Mouse (Mus musculus) urinary bladder, postnatal 36 days (tissue): Measurements from ENCODE around the gene Gucd1.
A peak's percentile ranks its signal among the peaks of the same experiment; 100 is the strongest.
"Not testable (repeated sequence)": the region's sequence is repeated elsewhere in the genome, so short reads cannot be mapped to it uniquely, and the experiment has no call there.

Experiments
- DNase-seq, 2 experiments: peaks; one replicate each; pipeline ENCODE4 v3.0.0; 2022; ENCODE audit warnings: low spot score in 2 of 2, mixed read lengths in 1 of 2

The Gucd1 gene

DNA sequence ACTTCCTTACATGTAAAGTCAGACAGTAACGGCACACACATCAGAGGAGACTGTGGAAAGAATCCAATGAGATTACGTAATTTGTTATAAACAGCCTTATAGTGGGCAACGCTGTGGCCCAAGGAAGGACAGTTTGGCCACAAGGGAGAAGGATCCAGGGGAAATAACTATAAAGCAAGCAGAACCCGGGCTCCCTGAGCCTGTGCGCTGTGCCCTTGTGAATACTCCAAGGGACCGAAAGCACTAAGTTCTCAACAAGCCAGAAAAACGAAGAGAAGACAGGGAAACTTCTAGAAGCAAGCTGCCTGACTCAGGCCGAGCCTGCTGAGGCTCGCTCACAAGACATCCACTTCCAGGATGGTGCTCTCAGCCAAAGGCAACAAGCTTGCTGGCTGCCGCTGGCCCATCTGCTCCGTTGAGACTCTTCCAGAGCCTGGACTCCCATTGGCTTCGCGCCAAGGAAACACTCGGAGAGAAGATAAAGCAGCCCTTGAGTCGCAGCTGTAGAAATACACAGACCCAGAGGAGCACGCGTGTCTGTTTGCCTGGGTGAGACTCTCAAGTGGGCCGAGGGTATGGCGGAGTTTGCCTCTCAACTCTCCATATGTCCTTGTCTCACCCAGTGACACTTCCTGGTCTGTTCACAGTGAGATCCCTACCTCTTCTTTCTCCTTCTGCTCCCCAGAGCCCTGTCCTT, 144.0 kb downstream of the Gucd1 start:
- DNase-seq: peak; percentile 12 to 31

GRCm38 (mm10) chr10:75365231-75365633, 152.5 kb downstream of the Gucd1 start:
- DNase-seq: no peak

DNA sequence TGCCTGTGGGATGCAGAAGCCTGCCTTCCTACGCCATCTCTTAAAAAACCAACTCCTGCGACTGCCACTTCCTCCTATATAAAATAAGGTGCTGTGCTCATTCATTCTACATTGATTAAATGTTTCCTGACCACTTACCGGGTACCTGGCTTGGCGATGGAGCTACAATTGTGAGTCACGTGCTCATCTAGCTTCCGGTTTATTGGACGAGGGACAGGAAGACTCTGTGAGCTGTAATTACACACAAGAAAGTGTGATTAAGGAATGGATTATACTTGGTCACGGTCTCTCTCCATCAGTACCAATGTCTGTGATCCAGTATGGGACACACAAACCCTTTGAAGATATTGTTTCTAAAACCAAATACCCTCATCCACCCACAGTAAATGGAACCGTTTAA, 153.0 kb downstream of the Gucd1 start:
- DNase-seq: no peak

DNA sequence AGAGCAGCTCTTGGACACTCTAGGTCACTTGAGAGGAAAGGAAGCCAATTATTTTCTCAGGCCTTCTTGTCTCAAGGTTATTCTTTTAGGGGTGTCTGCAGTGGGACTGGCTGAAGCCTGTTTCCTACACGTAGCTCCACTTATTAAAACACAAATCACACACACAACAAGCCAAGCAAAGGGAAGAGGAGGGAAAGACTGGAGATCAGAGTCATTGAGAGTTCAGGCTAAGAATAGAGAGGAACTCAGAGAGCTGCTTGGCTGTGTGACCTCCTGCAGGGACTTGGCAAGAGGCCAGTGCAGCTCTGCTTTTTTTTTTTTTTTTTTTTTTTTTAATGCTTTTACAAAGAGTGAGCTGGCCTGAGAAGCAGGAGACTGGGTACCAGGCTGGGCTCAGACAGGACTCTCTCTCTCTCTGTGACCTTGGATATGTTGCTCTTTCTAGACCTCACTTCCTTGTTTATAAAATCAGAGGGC, 153.5 kb downstream of the Gucd1 start:
- DNase-seq: not testable (repeated sequence)

DNA sequence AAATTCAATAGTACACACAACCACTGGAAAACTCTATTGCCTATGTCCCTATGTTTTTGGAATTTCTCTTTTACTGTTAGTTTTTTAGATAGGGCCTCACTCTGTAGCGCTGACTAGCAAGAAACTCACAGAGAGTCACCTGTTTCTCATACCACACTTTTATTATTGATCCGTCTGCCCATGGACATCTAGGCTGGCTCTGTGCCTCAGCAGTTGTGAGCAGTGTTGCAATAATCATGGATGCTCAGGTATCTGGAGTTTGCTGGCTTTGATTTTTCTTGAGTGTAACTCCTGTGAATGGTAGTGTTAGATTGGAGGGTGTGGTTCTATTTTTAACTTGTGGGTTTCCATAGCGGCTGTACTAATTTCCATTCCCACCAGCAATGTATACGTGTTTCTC, 162.4 kb downstream of the Gucd1 start:
- no peak for DNase-seq

DNA sequence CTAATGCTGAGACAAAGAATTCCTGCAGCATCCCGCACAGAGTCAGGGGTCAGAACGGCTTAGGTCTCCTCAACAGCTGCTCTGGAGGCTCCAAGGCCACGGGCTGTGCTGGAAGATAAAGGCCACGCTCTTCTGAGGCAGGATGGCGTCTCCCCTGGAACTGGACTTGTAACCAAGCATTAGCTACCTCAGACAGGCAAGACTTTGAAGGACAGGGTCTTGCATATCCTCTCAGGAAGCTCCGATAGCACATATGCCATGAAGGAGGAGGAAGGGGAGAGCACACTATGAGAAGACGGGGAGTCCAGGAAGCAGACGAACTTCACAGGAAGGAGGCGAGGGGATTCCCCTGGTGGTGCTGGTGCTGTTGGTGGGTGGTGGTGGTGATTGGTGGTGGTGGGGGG, 163.9 kb downstream of the Gucd1 start:
- DNase-seq: not testable (repeated sequence)

DNA sequence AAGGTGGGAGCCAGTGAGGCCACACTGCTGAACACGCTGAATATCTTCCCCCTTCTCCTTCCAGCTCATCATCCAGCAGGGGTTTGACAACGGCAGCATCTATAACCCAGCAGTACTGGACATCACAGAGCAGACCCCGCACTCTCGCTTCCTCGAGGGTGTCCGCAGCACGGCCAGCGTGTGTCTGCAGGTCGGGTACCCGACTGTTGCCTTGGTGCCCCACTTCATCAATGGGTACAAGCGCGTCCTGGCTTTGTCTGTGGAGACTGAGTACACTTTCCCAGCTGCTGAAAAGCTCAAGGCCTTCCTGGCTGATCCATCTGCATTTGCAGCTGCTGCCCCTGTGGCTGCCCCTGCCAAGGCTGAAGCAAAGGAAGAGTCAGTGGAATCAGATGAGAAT, 165.2 kb downstream of the Gucd1 start:
- DNase-seq: no peak

- DNase-seq: no peak
Measured at GRCm38 (mm10) chr10:75350564-75350963, 167.2 kb downstream of the Gucd1 start.

GRCm38 (mm10) chr10:75345265-75345664, 172.5 kb downstream of the Gucd1 start:
- no peak for DNase-seq

DNA sequence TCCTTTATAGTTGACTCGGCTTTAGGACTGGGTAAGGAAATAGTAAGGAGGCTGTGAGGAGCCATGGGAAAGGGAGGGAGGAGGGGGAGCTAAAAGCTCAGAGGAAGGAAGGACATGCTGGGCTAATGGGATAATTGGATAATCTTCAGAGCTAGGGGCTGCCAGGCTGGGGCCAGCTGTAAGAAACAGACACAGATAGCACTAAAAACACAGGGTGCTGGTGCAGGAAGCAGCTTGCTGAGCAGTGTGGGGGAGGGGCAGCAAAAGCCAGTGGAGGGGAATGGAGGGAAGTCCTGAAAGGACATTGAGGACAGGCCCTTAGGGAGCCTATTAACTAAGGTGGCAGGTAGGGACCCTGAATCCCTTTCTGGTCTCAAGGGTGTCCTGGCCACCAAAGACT, 173.2 kb downstream of the Gucd1 start:
- not testable (repeated sequence) for DNase-seq

- no peak for DNase-seq
Measured at GRCm38 (mm10) chr10:75341936-75342335, 175.8 kb downstream of the Gucd1 start.

DNA sequence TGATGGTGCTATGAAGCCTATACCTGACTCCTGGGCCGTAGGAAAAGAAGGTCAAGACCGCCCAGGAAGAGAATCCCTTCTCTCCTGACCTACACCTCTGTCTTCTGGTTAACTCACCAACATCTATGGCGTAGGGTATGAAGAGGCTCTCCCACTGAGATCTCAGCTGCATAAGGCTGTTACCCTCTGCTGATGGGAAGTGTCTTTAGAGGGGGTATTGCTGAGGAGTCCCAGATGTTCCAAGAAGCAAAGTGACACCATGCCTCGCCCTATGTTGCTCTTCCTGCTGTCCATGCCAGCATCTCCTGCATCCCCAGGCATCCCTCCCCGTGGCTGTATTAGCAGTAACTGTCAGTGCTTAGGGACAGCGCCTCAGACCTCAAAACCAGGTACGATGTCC, 178.4 kb downstream of the Gucd1 start:
- DNase-seq: no peak

DNA sequence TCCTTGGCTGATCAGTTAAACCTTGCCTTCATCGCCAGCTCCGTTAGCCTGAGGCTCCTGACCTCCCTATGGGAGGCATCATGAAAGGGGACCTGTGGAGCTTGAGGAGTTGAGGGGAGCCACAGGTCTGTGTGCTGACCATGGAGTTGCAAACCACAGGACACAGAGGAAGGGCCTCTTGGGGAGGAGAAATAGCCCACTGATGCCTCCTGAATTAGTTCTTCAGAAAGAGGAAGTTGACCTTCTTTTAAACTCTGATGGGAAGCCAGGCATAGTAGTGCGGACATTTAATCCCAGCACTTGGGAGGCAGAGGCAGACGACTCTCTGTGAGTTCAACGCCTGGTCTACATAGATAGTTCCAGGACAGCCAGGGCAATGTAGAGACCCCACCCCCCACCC, 178.9 kb downstream of the Gucd1 start:
- DNase-seq: no peak

GRCm38 (mm10) chr10:75337231-75337630, 180.5 kb downstream of the Gucd1 start:
- no peak for DNase-seq

DNA sequence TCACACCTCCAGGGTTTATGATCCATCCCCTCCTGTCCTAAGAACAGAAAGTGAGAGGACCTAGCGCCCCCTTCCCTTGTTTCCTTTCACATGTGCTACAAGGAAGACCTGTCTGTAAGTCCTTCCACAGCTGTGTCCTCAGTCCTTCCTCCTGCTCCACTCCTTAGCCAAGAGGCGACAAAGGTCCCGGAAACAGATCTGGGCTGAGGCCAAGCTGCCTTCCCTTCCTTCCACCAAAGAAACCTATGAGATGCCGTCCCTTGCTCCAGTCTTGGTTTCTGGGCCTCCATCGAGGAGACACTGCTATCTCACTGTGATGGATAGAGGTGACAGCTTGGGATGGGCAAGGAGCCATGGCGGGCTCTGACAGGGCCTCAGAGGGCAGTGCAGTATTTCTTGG, 182.7 kb downstream of the Gucd1 start:
- no peak for DNase-seq

DNA sequence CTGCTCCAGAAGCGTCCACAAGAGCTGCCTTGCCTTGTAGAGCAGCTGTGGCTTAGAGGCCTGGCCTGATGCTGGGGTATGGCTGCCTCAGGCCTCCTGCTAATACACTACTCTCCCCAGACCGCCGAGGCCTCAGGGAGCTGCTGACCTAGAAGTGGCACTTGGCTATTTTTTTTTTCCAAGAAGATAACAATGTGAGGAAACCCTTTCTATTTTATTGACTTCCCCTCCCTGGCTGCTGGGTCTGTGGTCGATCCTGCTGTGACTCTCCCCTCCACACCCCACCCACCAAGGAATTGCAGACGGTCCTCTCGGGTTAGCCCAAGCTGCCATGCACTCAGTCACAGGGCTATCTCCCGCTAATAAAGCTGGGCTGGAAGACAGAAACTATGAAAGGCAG, 183.6 kb downstream of the Gucd1 start:
- no peak for DNase-seq

DNA sequence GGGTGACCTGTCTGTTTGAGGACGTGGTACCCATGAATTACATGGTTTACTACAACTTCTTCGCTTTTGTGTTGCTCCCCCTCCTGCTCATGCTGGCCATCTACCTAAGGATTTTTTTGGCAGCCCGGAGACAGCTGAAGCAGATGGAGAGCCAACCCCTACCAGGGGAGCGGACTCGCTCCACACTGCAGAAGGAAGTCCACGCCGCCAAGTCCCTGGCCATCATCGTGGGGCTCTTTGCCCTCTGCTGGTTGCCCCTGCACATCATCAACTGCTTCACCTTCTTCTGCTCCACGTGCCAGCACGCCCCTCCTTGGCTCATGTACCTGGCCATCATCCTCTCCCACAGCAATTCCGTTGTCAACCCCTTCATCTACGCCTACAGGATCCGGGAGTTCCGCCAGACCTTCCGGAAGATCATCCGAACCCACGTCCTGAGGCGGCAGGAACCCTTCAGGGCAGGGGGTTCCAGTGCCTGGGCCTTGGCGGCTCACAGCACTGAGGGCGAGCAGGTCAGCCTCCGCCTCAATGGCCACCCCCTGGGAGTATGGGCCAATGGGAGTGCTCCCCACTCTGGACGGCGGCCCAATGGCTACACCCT, 184.5 kb downstream of the Gucd1 start:
- DNase-seq: no peak

- no peak for DNase-seq
Measured at GRCm38 (mm10) chr10:75332268-75332667, 185.5 kb downstream of the Gucd1 start.

GRCm38 (mm10) chr10:75328201-75328704, 189.5 kb downstream of the Gucd1 start:
- DNase-seq: no peak

- DNase-seq: no peak
Measured at GRCm38 (mm10) chr10:75327081-75327480, 190.7 kb downstream of the Gucd1 start.

DNA sequence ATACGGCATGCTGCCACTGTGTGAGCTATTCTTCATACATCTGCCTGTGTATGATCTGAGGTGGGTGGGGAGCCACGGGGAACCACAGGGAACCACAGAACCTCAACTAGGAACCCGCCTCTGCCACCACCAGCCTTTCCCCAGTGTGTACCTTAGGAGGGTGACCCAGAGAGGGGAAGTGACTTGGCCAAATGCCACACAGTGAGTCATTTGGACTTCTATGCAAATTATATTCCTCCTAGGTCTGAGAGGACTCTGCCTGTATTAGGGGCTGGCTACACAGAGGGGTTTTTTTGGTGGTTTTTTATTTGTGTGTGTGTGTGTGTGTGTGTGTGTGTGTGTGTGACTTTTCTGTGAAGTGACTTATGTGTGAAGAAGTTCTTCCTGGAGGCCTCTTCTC, 191.2 kb downstream of the Gucd1 start:
- peak in 1 of 2 experiments; percentile 66 for DNase-seq

- no peak for DNase-seq
Measured at GRCm38 (mm10) chr10:75325821-75326220, 192.0 kb downstream of the Gucd1 start.

- DNase-seq: no peak
Measured at GRCm38 (mm10) chr10:75324391-75324790, 193.4 kb downstream of the Gucd1 start.
